Comparison of ENCODE assay signal across 20 mouse cellular contexts in genomic region chr2:93354621-93355020, GRCm38 (mm10). TPM values are rescaled to one million over a fixed set of nuclear protein-coding genes. Genes with fewer than 3 reads are reported as not detected.
DNase-seq lines count a peak whose midpoint lies in the region; ATAC-seq lines count a peak whose summit lies in the region.
"Had no signal": no experiment of that assay in that cellular context is flagged by ENCODE, and none has a peak within 500 bp of the region (broad histone marks: within the 10 kb centered on the region; RNA-seq: fewer than 3 reads in every experiment).

No protein-coding gene starts in this region.

- H3K9me3 ChIP-seq in heart, embryonic 10.5 days, result no peaks in the 10 kb centered on the region
- no peaks in the 10 kb centered on the region for H3K9me3 ChIP-seq in kidney, embryonic 16.5 days (ENCODE audit: low read length)
- H3K9me3 ChIP-seq in neural tube, embryonic 13.5 days, result no peaks in the 10 kb centered on the region
- H3K9me3 ChIP-seq: embryonic facial prominence, embryonic 13.5 days; limb, embryonic 15.5 days had no signal

- no peak for ATAC-seq in kidney, embryonic 16.5 days (ENCODE audit: low FRiP score, low TSS enrichment)
- ATAC-seq in neural tube, embryonic 13.5 days (ENCODE audit: low read depth), result no peak
- ATAC-seq: activated CD4-positive, CD25-positive, alpha-beta regulatory T cell, adult 4 months; Patski had no signal

- no peaks in the 10 kb centered on the region; the same call in 1 of the 2 replicates for H3K27me3 ChIP-seq in heart, embryonic 10.5 days (ENCODE audit: insufficient read depth, poor library complexity, severe bottlenecking)
- no peaks in the 10 kb centered on the region for H3K27me3 ChIP-seq in kidney, embryonic 16.5 days (ENCODE audit: insufficient read depth, low read length)
- H3K27me3 ChIP-seq in neural tube, embryonic 13.5 days, result no peaks in the 10 kb centered on the region
- H3K27me3 ChIP-seq: embryonic facial prominence, embryonic 13.5 days; limb, embryonic 15.5 days; Patski had no signal

- no peaks in the 10 kb centered on the region for H3K36me3 ChIP-seq in heart, embryonic 10.5 days
- H3K36me3 ChIP-seq in kidney, embryonic 16.5 days (ENCODE audit: insufficient read depth, low read length), result no peaks in the 10 kb centered on the region
- no peaks in the 10 kb centered on the region for H3K36me3 ChIP-seq in neural tube, embryonic 13.5 days
- H3K36me3 ChIP-seq: embryonic facial prominence, embryonic 13.5 days; limb, embryonic 15.5 days had no signal

- no peak for DNase-seq in heart, embryonic 10.5 days (ENCODE audit: low spot score)
- DNase-seq in heart, adult 8-10 months (ENCODE audit: low spot score), result no peak
- no peak for DNase-seq in kidney, postnatal 14 days
- no peak for DNase-seq in neural tube, embryonic 10.5 days (ENCODE audit: extremely low spot score, low spot score)
- no peak for DNase-seq in ovary, postnatal 10 days (ENCODE audit: low spot score)
- no peak for DNase-seq in gastrocnemius, postnatal 25 days
- DNase-seq: adrenal gland, postnatal 36 days; cerebellum, adult 8-10 months; gastrocnemius, adult 2 months; heart, adult 18-20 months; kidney, postnatal 36 days; right cerebral cortex, postnatal 25 days had no signal

- no peak overlapping the region for H3K4me2 ChIP-seq in kidney, embryonic 16.5 days (replicated peaks; ENCODE audit: low read depth, low read length)
- H3K4me2 ChIP-seq in neural tube, embryonic 13.5 days, result no peak overlapping the region
- H3K4me2 ChIP-seq: embryonic facial prominence, embryonic 13.5 days; limb, embryonic 15.5 days had no signal

- peak overlapping the region; percentile 83; the same call in 1 of the 2 replicates for H3K27ac ChIP-seq in heart, embryonic 10.5 days
- peak overlapping the region; percentile 65 for H3K27ac ChIP-seq in kidney, embryonic 16.5 days (ENCODE audit: low read length)
- peak overlapping the region; percentile 69; the same call in 1 of the 2 replicates for H3K27ac ChIP-seq in neural tube, embryonic 13.5 days (replicated peaks)
- H3K27ac ChIP-seq: gastrocnemius, adult 2 months; limb, embryonic 15.5 days; stomach, postnatal 0 days had no signal

- 78% methylated on average over 1 of the region's 1 CpGs for WGBS in heart, embryonic 10.5 days
- 74% methylated on average over 1 of the region's 1 CpGs for WGBS in kidney, embryonic 16.5 days
- 61% methylated on average over 1 of the region's 1 CpGs for WGBS in neural tube, embryonic 13.5 days

- no peak overlapping the region for H3K4me3 ChIP-seq in heart, embryonic 10.5 days
- no peak overlapping the region for H3K4me3 ChIP-seq in kidney, embryonic 16.5 days (ENCODE audit: low read length)
- H3K4me3 ChIP-seq in neural tube, embryonic 13.5 days, result no peak overlapping the region
- H3K4me3 ChIP-seq: embryonic facial prominence, embryonic 13.5 days; gastrocnemius, adult 2 months; limb, embryonic 15.5 days had no signal

- H3K4me1 ChIP-seq in heart, embryonic 10.5 days, result peaks cover 60% of the 10 kb centered on the region
- H3K4me1 ChIP-seq in kidney, embryonic 16.5 days (ENCODE audit: insufficient read depth, low read length), result peaks cover 12% of the 10 kb centered on the region
- peaks cover 24% of the 10 kb centered on the region for H3K4me1 ChIP-seq in neural tube, embryonic 13.5 days (replicated peaks)
- H3K4me1 ChIP-seq: embryonic facial prominence, embryonic 13.5 days; limb, embryonic 15.5 days had no signal

- H3K9ac ChIP-seq in kidney, embryonic 16.5 days (replicated peaks; ENCODE audit: low read length), result no peak overlapping the region
- no peak overlapping the region for H3K9ac ChIP-seq in neural tube, embryonic 13.5 days
- H3K9ac ChIP-seq: embryonic facial prominence, embryonic 13.5 days; limb, embryonic 15.5 days had no signal

RNA-seq across cellular contexts. Expression of gene Tspan18, which starts 20.3 kb away (rescaled TPM):
- 64.2 and 67.0 TPM in 2 replicates for polyA plus RNA-seq in heart, embryonic 10.5 days (2016; fragmentation: Nextera tagmentation; extraction: Ambion mirVana)
- 1 to 10 TPM; 7.3 to 9.9 (median 9.0) TPM for total RNA-seq in heart, adult 8-10 months (2022)
- 35.0 and 47.0 TPM in 2 replicates for polyA plus RNA-seq in kidney, embryonic 16.5 days (2015; fragmentation: Nextera tagmentation; extraction: Ambion mirVana)
- polyA plus RNA-seq in neural tube, embryonic 13.5 days (2015; fragmentation: Nextera tagmentation; extraction: Ambion mirVana), result 41.8 and 43.5 TPM in 2 replicates
- total RNA-seq in gastrocnemius, postnatal 25 days (2021), result 1 to 10 TPM; 3.8 TPM
- total RNA-seq: hematopoietic stem cell, adult 5-6 weeks had no signal
